Mouse (Mus musculus) ES-Bruce4 (cell line): ENCODE data around the gene Tnip2. TPM values are rescaled to one million over a fixed set of nuclear protein-coding genes. Genes with fewer than 3 reads are reported as not detected.

Experiments
- H3K27ac ChIP-seq: 2 replicates; pipeline ENCODE4 v1.5.1; 2012; ENCODE audit warnings: low read length, inconsistent platforms; ENCODE audit not compliant: insufficient read depth
- H3K27me3 ChIP-seq: 2 replicates; pipeline ENCODE4 v1.6.1; 2012; ENCODE audit warnings: mild to moderate bottlenecking, low read length, inconsistent platforms; ENCODE audit not compliant: control insufficient read depth, poor library complexity, insufficient read depth, severe bottlenecking
- H3K36me3 ChIP-seq: 2 replicates; pipeline ENCODE4 v1.6.1; 2012; ENCODE audit warnings: inconsistent platforms, mild to moderate bottlenecking, low read length, moderate library complexity; ENCODE audit not compliant: control insufficient read depth, poor library complexity, insufficient read depth, severe bottlenecking
- H3K4me1 ChIP-seq: one replicate; pipeline ENCODE4 v1.8.1; 2011; ENCODE audit warnings: low read length; ENCODE audit not compliant: control insufficient read depth, insufficient read depth
- H3K4me3 ChIP-seq: 2 replicates; pipeline ENCODE4 v1.5.1; 2011; ENCODE audit warnings: low read depth, mild to moderate bottlenecking, low read length
- H3K9ac ChIP-seq: 2 replicates; pipeline ENCODE4 v1.6.1; 2012; ENCODE audit warnings: low read depth, mild to moderate bottlenecking, inconsistent platforms; ENCODE audit not compliant: poor library complexity, severe bottlenecking
- H3K9me3 ChIP-seq: replicated peaks from 2 replicates; pipeline ENCODE4 v1.6.1; 2012; ENCODE audit warnings: mild to moderate bottlenecking, low read length, inconsistent platforms; ENCODE audit not compliant: control insufficient read depth, poor library complexity, insufficient read depth, severe bottlenecking
- CTCF ChIP-seq: IDR thresholded peaks from one replicate; pipeline ENCODE4 v1.8.1; 2011; ENCODE audit warnings: low read depth, low read length
- EP300 ChIP-seq: IDR thresholded peaks from 2 replicates; pipeline ENCODE4 v1.6.1; 2011; ENCODE audit warnings: low read depth, low read length; ENCODE audit not compliant: insufficient read depth
- POLR2A ChIP-seq: IDR thresholded peaks from one replicate; pipeline ENCODE4 v1.8.1; 2011; ENCODE audit warnings: low read length; ENCODE audit not compliant: insufficient read depth
- polyA plus RNA-seq: library from polyadenylated mRNA; stranded (reverse); fragments of >200 nt; gene quantifications from 2 replicates; pipeline ENCODE4 v1.2.4, GENCODE M21; 2011; ENCODE audit warnings: low read depth; ENCODE audit not compliant: missing spikeins, insufficient read depth, insufficient read length

Tnip2 gene
- polyA plus RNA-seq, 1 experiment: 10.1 TPM

DNA sequence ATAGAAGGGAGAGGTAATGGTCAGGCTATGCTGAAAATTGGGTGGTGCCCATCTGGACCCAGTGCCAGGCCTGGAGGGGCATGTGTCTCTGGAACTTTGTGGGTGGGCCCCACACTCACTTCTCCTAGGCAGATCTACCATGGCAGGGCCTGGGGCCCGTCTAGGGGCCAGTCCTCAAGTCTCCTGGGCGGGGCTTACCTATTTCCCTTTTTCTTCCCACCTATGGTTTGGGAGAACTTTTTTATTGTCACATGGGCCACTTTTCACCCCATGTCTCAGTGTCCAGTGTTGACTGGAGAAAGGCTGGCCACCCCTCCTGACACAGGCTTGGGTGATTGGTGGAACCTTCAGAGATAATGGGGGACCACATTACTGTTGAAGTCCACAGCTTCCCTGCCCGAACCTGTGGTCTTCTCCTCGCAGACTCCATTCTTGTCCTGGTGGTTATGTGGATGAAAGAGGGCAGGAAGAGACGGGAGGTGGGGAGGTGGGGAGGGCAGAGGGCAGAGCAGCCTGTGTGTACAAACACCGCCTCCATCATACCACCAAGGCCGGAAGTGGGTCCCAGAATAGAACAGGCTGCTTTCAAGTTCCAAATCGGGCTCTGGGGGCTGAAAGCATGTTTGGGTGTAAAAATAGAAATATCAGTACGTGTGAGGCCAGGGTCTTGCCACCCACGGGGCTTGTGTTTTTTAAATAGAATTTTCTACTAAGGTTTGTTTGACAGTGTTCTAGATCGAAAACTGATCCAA, 6.8 kb upstream of the Tnip2 start:
- Histone ChIP-seq H3K4me1 (no peaks in the 10 kb centered on the region), H3K36me3 (no peaks in the 10 kb centered on the region), H3K4me3 (no peak overlapping the region), H3K27ac (no peak overlapping the region), H3K9me3 (no peaks in the 10 kb centered on the region), H3K9ac (no peak overlapping the region), H3K27me3 (no peaks in the 10 kb centered on the region)
- TF ChIP-seq POLR2A (no peak), CTCF (no peak), EP300 (no peak)

DNA sequence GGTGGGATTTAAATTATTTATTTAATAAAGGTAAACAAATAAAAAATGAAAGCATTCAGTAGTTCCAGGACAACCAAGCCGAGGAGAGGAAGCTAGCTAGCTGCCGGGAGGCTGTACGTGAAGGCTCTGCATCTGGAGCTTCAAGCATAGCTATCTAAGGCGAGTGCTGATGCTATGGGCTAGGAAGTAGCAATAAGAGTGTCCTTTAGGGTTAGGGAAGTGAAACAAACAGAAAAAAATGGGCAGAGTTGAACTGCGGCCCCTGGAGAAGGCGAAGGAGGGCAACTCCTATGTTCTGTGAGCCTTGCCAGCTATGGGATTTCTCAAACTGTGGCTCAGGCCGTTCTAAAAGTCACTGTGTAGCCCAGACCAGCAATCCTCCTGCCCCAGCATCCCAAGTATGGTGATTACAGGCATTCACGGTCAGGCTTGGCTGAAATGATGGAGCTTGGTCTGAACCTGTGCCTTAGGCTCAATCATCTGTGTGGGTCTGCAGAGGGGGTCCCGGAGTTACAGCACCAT, 5.7 kb upstream of the Tnip2 start:
- H3K36me3 ChIP-seq: no peaks in the 10 kb centered on the region
- no peak overlapping the region for H3K4me3 ChIP-seq
- no peak overlapping the region for H3K9ac ChIP-seq
- no peaks in the 10 kb centered on the region for H3K9me3 ChIP-seq
- H3K27me3 ChIP-seq: no peaks in the 10 kb centered on the region
- no peak for TF ChIP-seq EP300
- TF ChIP-seq POLR2A: no peak
- TF ChIP-seq CTCF: no peak
- H3K27ac ChIP-seq: no peak overlapping the region
- H3K4me1 ChIP-seq: no peaks in the 10 kb centered on the region

DNA sequence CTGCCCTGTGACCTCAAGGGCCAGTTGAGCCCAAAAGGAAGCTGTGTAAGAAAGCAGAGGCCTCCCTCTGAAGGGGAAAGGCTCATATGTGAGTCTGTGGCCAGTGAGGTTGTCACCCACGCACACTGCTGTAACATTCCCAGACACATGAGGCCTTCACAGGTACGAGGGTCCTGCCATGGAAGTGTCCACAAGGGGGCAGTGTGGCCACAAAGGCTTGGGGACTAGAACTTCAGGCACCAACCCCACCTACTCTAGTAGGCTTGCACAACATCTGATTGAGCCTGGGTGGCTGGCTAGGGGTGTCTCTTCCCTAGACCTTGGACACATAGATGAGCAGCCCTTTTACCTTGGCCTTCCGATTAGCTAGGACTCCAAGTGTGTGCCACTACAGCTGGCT, 4.1 kb upstream of the Tnip2 start:
- no peaks in the 10 kb centered on the region for H3K27me3 ChIP-seq
- H3K4me1 ChIP-seq: no peaks in the 10 kb centered on the region
- H3K4me3 ChIP-seq: no peak overlapping the region
- H3K9ac ChIP-seq: no peak overlapping the region
- no peaks in the 10 kb centered on the region for H3K9me3 ChIP-seq
- no peaks in the 10 kb centered on the region for H3K36me3 ChIP-seq
- H3K27ac ChIP-seq: no peak overlapping the region
- TF ChIP-seq POLR2A: no peak
- peak; percentile 98 for TF ChIP-seq CTCF

DNA sequence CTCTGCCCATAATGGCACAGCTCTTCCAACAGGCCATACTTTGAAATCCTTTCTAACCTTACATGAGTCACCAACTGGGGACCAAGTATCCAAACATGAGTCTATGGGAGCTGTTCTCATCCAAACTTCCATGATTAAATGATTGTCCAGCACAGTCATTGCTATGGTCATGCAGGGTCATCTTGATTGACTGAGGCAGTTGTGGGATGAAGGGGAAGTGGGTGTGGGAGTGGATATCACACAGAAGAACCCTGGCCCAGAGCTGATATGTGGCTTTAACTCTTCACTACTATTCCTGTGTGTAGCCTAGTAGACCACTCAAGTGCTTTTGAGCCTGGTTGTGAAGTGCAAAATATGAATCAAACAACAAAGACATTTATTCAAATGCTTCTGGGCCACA, 1.3 kb upstream of the Tnip2 start:
- TF ChIP-seq CTCF (no peak), POLR2A (no peak)
- Histone ChIP-seq H3K27ac (no peak overlapping the region), H3K4me3 (no peak overlapping the region), H3K27me3 (no peaks in the 10 kb centered on the region), H3K9ac (no peak overlapping the region), H3K4me1 (no peaks in the 10 kb centered on the region), H3K36me3 (no peaks in the 10 kb centered on the region), H3K9me3 (no peaks in the 10 kb centered on the region)

DNA sequence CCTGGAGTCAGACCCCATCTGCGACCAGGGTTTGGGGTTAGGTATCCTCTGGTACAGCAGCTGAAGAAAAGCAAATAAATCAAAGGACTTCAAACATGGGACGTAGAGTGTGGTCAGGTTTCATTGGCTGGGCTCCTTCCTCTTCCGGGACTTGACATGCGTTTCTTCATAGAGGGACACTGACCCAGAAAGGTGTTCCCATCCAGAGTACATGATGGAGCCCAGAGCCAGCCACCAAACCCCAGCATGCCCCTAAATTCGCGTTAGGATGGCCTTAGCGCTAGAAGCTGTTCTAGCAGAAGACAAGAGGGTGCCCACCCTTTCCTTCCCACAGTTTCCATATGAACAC, 401 bp upstream of the Tnip2 start:
- no peak overlapping the region for H3K27ac ChIP-seq
- H3K4me3 ChIP-seq: peak overlapping the region; percentile 41
- no peaks in the 10 kb centered on the region for H3K36me3 ChIP-seq
- TF ChIP-seq POLR2A (no peak), CTCF (no peak), EP300 (no peak)
- no peaks in the 10 kb centered on the region for H3K4me1 ChIP-seq
- no peaks in the 10 kb centered on the region for H3K9me3 ChIP-seq
- no peak overlapping the region for H3K9ac ChIP-seq
- H3K27me3 ChIP-seq: no peaks in the 10 kb centered on the region

DNA sequence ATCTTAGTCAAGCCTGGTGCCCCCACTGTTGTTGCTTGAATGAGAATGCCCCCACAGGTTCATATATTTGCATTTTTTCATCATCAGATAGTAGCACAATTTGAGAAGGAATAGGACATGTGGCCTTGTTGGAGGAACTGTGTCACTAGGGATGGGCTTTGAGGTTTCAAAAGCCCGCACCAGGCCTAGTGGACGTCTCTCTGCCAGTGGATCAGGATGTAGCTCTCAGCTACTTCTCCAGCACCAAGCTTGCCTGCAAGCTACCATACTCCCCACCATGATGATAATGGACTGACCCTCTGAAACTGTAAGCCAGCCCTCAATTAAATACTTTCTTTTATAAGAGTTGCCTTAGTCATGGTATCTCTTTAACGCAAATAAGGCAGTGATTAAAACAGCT, 1.3 kb downstream of the Tnip2 start:
- Histone ChIP-seq H3K9me3 (no peaks in the 10 kb centered on the region), H3K4me3 (no peak overlapping the region), H3K27me3 (no peaks in the 10 kb centered on the region), H3K36me3 (no peaks in the 10 kb centered on the region), H3K4me1 (no peaks in the 10 kb centered on the region), H3K27ac (no peak overlapping the region), H3K9ac (no peak overlapping the region)
- TF ChIP-seq CTCF: no peak
- TF ChIP-seq POLR2A: no peak
- TF ChIP-seq EP300: no peak
